Mouse (Mus musculus) thymus, postnatal 10 days (tissue): ENCODE measurements around the gene Evi5.
A peak's percentile ranks its signal among the peaks of the same experiment; 100 is the strongest.

Experiments
- DNase-seq, 2 experiments: peaks; one replicate each; pipeline ENCODE4 v3.0.0; 2021; ENCODE audit warnings: low spot score in 2 of 2

Evi5 gene

DNA sequence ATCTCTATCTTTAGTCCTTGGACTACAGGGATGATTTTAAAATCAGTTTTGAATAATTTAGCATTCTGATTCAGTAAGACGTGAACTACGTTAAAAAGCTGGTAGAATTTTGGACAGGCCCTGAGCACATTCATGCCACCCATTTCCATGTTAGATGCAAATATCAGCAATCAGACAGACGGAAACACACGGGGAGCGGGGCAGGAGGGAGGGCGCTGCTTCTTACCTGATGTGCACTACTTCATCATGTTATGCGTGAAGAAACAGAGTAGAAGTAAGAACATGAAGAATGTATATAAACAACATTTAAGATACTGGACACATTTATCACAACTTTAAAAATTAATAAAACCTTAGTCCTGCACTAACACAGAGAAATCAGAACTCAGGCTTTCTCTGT, 121.3 kb downstream of the Evi5 start:
- DNase-seq = no peak

DNA sequence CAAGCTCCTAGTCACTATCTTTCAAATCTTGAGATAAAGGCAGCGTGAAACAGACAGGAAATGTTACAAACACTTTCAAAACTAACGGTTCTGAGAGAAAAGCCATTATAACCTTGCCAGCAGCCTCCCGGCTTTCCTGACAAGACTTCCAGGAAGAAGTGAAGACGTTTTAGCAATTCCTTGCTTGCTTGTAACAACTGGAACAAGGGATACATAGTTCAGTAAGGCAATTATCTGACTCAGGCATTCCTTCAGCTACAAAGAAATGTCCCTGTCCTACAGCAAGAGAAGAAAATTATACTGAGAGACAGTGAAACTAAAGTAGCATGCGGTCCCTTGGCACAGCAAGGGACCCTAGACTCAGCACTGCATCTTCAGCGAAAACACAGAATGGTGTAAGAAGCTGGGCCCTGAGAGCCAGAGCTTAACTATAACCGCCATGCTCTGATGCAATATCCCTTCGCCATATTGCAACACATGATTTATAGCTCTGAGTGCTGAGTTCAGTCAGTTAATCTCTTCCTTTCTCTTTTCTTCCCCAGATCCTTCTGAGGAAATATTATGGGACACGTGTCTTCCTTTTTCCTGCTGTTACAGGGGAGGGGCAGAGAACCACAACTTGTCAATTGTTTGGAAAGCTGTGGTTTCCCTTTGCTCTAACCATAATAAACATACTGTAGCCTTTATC, 125.5 kb downstream of the Evi5 start:
- no peak for DNase-seq

DNA sequence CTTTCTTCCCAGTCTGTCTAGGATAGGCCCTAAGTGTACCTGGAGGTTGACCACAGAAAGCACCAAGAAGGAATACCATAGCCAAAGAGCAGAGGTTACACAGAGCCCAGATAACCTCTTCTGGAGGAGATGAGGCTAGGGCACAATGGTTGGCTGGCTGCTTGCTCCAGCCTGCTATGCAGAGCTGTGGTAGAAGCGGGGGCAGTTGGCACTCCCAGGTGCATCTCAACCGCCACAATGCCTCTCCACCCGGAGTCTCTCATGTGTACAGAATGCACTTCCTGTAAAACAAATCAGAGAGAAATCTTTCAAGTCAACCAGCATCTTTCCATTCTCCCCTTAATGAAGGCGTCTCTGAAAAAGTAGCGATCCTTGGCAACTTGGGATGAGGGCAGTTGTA, 135.9 kb downstream of the Evi5 start:
- DNase-seq = peak; percentile 78 to 85

DNA sequence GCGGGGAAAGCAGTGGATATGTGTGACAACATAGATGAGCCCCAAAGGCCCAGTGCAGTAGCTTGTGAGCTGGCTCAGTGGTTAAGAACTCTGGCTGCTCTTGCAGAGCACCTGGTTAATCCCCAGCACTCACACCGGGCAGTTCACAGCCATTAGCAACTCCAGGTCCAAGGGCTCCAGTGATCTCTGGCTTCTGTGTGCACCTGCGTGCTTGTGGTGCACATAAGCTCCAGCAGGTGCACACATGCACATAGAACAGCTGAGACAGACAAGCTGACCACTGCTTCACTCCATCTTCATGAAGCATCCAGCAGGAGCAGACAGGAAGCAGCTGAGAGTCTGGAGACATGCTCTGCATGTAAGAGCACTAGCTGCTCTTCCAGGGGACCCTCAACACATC, 136.6 kb downstream of the Evi5 start:
- DNase-seq = peak in 1 of 2 experiments; percentile 35

DNA sequence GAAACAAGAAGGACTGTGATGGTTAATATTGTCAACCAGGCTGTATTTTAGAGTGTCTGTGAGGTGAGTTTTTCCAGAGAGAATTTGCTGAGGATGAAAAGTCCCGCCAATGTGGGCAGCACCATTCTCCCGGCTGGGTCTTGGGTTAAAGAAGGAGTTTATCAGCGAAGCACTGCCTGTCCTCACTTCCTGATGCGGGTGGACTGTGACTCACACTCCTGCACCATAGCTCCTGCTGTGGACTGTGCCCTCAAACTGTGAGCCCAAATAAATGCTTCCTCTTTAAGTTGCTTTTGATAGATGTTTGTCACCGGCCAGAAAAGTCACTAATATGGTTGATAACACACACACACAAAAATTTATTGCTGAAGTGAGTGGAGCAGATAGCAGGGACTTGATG, 138.7 kb downstream of the Evi5 start:
- no peak for DNase-seq

DNA sequence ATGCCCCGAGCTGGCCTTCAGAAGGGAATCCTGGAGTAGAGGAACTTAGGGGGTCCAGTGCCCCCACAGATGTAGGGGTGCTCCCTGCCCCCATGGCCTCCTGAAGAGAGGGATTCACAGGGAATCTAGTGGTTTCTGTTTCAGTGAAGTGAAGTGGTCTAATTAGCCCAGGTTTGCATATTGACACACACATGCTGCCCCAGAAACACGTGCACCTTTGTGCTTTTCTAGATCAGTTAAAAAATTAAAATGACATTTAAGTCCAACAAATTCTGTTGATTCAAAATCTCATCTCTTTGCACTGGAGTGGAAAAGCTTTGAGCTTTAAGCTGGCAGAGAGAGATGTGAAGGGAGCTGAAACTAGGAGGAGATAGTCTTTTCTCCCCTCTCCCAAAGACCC, 143.1 kb downstream of the Evi5 start:
- no peak for DNase-seq

DNA sequence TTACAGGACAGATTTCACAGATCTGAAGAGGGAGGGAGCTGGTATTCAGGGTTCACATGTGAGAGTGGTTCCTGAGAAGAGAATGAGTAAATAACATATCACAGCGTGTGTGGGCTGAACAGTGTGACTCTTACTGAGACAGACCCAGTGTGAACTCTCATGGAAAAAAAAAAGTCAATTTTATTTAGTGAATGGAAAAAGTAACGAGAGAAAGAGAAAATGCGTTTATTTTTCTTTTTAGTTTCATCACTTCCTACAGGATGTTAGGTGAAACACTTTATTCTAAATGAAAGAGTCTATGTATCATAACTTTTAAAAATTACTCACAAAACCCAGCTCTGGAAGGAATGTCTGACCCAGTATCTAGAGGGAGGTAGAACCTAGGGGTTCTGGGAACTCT, 143.5 kb downstream of the Evi5 start:
- DNase-seq = no peak

DNA sequence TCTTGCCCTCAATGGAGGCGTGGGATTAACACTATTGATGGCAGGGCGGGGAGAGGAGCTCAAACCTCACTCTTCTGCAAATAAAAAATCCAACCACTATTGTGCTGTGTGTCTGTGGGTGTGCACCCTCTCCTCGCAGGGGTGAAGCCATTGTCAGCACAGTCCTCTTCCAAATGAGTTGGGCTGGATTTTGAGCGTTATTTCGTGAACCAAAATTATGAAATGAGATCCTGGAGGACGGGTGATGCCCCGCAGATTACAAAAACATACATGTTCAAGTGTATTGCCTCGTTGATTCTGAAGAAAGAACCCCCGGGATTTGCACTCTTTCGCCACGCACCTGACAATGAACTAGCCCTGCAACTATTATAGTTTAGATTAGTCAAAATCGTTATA, 147.9 kb downstream of the Evi5 start:
- DNase-seq = no peak

DNA sequence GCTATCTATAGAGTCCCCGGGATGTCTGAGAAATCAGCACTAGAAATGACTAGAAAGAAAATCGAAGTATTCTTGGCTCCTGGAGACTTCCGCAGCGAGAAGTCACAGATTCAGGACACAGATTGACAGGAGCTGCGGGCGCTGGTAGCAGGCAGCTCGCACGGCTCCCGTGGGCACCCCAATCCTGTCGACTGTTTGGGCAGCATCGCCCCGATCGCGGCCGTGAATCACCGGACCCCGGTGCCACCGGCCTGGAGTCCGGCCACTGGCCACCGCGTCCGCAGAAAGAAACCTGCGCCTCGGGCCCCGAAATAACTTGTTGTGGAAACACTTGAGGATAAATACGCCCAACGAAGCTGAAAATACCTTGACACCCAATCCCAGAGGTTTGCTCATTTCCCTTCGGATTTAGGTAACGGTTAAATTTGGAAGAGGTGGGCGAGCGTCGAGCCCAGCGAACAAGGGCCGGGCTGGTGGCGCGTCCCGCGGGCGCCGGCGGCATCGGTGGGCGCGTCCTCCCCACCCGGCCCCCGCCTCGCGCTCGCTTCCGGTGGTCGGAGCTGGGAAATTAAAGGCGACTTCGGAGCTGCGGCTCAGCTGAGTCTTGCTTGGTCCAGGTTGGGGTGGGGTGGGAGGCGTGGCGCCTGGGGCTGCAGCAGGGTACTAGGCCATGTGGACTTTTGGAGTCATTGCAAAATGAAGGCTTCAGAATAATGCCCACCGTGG, 148.5 kb downstream of the Evi5 start:
- DNase-seq = peak in 1 of 2 experiments; percentile 38

DNA sequence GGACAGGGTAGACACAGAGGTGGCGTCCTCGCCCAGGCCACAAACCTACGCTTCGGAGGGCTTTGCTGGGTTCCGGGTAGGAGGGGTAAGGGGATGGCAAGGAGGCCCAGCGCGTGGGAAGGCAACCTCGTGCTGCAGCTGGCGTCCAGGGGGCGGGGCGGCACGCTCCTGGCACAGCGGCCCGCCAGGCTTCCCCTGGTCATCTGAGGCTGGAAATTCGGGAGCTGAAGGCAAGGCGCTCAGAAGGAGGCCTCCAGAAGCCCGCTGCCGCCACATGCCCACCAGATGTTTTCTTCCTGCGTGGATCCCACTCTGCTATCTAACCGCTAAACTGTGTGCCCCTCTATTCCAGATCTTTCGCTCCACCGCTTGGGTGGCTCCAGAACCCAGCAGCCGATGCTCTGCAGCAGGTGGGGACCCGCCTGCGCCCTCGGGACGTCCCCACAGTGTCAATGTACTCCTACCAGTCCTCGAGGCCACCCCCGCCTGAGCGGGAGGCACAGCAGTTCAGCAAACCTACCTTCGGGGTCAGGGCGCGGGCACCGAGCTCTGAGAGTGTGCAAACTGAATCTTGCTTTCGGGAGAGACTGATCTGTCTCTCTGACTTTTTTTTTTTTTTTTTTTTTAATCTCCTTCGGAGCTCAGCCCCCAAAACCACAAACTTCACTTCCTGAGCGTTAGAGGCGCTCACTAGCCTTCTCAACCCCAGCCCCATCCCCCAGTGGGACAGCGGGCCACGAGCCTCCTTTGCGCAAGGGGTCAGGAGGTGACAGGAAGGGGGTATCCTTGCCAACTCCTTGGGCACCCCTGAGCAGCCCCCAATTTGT, 149.3 kb downstream of the Evi5 start, which contains the start of gene Gfi1:
Gene Gfi1 (minus strand): TSS at position 602 of the 827 bp plus-strand sequence.
- DNase-seq = peak; percentile 78 to 85

DNA sequence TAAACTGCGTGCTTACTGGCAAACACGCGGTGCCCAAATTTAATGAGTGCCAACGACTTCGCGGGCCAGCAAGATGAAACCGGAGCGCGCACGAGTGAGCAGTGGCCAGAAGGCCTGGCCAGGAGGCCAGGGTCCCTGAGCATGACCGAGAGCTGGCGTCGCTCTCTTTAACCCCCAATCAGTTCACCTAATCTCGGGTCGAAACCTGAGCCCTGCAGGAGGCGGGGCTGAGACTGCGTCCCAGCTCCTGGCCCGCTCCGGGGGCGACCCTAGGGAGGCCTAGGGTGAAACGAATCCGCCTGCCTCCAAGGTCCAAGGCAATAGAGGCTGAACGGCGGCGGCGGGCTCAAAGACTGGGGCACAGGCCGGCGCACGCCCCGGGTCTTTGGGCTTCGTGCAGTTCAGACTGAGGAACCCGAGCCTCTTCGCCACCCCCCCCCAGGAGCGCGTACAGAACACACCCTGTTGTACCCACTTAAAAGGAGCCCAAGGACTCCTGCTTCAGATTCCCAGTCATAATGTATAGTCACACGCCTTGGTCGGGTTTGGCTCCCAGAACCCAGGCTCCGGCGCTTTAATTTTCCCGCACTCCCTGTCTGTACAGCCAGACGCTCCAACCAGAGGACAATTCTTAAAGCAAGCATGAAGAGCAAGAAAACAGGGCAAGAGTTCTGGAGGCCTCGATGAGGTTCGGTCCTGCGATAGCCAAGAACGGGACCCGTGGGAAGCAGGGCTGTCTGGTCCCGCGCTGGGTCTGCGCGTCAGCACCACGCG, 150.1 kb downstream of the Evi5 start:
- peak in 1 of 2 experiments; percentile 55 for DNase-seq

DNA sequence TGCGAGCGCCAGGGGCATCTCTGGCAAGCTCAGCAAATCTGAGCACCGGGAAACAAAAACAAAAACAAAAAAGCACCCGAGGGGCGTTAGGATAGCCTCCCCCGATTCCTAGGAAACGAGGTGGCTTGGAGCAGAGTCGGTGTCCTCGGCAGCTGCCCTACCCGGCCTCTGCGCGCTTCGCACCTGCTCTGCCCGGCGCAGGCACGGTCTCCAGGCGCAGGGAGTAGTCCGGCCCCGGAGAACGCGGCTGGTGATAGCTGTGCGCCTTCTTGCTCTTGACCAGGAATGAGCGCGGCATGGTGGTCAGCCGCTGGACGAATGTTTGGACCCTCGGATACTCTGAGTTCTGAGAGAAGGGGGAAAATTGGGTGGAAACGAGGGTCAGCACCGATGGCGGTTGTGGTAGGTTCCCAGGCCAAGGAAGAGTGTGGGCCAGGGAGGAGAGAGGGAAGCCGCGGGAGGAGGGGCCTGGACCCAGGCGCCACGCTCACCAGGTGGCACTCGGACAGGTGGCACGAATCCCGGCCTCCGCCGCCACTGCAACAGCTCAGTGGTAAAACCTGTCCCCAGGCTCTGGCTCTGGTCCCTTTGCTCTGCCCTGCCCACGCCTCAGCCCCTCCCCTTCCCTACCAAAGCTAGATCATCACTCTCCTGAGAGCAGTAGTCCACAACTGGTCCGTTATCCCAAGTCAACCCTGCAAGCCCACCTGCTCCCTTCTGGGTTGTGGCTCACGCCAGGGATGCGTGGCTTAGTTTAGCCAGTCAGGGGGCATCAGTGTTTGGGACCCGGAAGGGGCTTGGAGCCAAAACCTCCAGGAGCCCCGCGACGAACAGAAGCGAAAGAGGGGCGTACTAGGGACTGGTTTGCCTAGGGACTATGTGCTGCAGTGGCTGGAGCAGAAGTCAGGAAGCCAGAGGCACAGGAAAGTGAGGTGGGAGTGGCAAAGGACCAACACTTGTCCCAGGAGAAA, 151.1 kb downstream of the Evi5 start:
- peak in 1 of 2 experiments; percentile 48 for DNase-seq

DNA sequence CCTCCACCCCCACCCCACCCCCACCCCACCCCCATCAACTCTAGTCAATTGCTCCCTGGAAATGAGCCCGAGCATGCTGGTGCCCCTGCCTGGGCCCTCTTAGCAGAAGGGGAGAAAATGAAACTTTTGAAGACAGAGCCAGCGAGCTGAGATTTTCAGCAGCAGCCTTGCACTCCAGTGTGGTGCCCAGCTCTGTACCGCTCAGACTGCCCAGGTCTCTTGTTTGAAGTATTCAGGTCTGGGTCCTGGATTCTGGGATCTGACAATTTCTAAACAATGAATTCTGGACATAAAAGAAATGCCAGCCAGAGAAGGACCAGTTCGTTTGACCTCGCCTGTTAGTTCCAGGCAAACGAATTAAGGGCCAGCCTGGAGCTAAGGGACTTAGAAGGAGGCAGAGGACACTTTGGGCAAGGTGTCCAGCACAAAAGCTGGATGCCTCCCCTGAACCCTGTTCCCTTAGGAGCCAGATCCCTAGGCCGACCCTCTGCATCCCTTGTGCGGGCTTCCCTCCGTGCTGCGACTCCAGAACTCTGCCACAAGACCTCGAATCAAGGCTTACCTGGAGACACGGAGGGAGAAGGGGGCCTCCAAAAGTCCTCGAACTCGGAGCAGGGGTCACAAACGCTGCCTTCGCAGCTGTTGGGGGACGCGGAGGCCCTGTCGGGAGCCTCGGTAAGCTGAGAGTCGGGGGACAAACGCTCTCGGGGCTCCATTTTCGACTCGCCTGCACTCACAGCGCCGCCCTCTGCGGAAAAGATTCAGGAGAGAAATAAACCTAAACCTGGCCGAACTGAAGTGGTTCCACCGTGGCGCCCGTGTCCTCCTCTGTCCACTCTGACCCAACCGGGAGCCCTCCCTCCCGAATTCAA, 152.0 kb downstream of the Evi5 start:
- peak in 1 of 2 experiments; percentile 64 for DNase-seq

DNA sequence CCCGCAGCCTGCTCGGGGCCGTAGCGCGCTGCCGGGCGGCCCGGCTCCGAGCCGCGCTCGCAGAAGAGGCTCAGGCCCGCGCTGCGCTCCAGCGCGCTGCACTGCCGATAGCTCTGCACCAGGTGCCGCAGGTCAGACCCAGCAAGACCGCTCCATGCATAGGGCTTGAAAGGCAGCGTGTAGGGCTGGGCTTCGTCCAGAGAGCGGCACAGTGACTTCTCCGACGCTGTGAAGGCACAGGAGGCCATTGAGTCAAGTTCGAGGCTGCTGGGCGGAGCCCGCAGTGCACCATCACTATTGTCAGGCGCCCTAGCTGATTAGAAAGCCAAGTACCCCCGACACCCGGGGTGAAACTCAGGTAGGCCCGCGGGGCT, 153.3 kb downstream of the Evi5 start:
- no peak for DNase-seq

DNA sequence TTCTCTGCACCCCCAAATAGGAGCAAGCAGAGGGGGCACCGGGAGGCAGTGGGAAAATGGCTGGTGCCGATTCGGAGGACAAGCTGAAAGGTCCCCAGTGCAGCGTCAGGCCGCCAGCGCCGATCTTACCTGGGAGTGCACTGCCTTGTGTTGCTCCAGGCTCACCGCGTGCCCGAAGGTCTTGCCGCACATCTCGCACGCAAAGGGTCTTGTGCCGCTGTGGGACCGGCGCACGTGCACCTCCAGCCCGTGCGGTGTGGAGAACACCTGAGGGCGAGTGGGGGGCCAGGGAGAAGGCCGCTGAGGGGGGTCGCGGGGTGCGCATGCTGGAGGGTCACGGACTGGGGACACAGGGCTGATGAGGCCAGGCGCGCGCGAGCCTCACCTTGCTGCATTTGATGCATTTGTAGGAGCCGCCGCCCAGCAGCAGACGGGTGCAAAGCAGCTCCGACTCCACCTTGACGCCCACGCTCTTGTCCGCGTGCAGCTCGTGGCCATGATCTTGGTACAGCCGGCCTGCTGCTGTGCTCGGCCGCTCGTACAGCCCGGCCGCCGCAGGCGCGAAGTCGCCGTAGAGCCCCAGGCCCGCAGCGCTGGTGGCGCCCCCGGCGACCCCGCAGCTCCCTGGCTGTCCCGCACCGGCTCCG, 153.8 kb downstream of the Evi5 start:
- DNase-seq = no peak

DNA sequence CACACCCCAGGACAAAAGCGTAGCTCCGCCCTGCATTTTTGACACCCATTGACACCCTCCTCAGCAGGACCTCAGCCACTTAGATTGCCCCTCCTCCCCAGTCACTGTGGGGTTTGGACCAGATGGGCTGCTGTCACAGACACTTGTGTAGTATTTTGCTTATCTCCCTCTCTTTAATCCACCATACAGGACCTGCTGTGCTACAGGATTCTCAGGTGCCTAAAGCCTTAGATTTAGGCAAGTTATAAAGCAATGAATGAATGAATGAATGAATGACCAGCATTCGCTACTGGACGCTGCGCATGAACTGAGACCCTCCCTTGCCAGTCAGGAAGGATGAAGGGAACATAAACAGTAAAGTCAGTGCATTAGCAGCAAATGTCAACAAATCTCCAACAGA, 154.4 kb downstream of the Evi5 start:
- no peak for DNase-seq

DNA sequence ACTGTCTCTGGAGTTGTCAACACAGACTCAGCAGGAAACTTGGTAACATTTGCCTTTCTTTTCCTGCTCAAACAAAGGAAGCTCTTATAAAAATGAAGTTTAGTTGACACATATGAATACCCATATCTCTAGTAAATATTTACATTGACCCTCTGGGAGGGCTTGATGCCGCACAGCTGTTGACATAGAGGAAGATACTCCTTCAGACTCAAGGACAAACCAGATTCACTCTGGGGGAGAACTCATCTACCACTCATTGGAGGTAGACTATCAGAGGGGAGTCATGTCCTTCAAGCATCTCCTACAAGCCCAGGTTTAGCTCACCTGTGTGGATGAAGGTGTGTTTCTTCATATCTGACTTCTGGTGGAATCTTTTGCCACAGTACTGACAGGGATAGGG, 155.1 kb downstream of the Evi5 start:
- no peak for DNase-seq

DNA sequence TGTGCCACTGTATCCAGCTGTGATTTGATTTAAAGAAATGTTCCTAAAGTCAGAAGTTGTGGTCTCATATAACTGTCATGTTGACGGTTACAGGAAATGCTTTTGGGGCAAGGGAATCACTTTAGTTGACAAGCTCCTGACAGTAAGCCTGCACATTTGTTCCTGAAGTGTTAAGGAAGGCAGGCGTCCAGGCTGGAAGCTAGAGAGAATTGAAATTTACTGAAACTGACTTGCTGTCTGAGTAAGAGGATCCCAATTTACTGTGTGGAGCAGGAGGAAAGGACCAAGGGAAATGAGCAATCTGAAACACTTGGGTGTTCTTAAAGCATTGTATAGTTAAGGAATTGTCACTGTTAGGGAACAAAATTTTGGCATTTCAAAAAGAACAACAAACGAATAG, 155.7 kb downstream of the Evi5 start:
- no peak for DNase-seq

DNA sequence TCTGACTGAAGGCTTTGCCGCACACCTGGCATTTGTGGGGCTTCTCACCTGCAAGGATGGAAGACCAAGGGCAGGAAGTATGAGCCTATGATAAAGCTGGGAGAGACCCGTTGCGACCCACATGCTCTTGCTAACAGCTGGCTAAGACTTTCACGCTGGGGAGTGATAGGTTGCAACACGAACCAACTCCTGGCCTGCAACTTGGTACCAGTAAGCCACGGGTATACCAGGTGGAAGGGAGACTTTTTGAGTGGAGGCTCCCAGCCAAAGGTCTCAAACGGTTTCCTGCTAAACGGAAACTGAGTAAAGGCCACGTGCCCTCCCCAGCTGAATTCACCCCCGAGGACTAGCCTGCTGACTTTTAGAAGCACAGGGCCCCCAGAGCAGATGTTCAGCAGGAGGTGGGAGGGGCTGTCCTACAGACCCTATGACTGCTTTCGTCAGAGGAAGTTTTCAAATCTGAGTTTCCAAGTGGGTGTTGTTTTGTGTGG, 157.0 kb downstream of the Evi5 start:
- DNase-seq = peak; percentile 81 to 92
